Mouse (Mus musculus): ENCODE measurements around the gene Hoxb4. TPM values are rescaled to one million over a fixed set of nuclear protein-coding genes. Genes with fewer than 3 reads are reported as not detected.

The Hoxb4 gene
- total RNA-seq, 1 experiment from 2014 or later: 4.0 TPM

- ATAC-seq (replicated peaks in 1 of 2; ENCODE audit: insufficient read depth in 1 of 2, low FRiP score in 2 of 2, low TSS enrichment in 1 of 2, low read depth in 1 of 2, poor library complexity in 2 of 2, severe bottlenecking in 2 of 2): no peak
Measured at GRCm38 (mm10) chr11:96350341-96350624, 32.2 kb downstream of the Hoxb4 start, which contains the start of gene Hoxb2. Gene Hoxb2 (plus strand): TSS chr11:96350525.

- ATAC-seq (replicated peaks in 1 of 2; ENCODE audit: insufficient read depth in 1 of 2, low FRiP score in 2 of 2, low TSS enrichment in 1 of 2, low read depth in 1 of 2, poor library complexity in 2 of 2, severe bottlenecking in 2 of 2): no peak
Measured at GRCm38 (mm10) chr11:96350791-96351190, 32.7 kb downstream of the Hoxb4 start.

GRCm38 (mm10) chr11:96351312-96351711 is 33.2 kb downstream of the Hoxb4 start:
- ATAC-seq (replicated peaks in 1 of 2; ENCODE audit: insufficient read depth in 1 of 2, low FRiP score in 2 of 2, low TSS enrichment in 1 of 2, low read depth in 1 of 2, poor library complexity in 2 of 2, severe bottlenecking in 2 of 2): no peak

GRCm38 (mm10) chr11:96351831-96352230 is 33.8 kb downstream of the Hoxb4 start:
- ATAC-seq (replicated peaks in 1 of 2; ENCODE audit: insufficient read depth in 1 of 2, low FRiP score in 2 of 2, low TSS enrichment in 1 of 2, low read depth in 1 of 2, poor library complexity in 2 of 2, severe bottlenecking in 2 of 2): no peak

- peak; percentile 44 to 51; a peak in 2 of 4 replicates for ATAC-seq (replicated peaks in 1 of 2; ENCODE audit: insufficient read depth in 1 of 2, low FRiP score in 2 of 2, low TSS enrichment in 1 of 2, low read depth in 1 of 2, poor library complexity in 2 of 2, severe bottlenecking in 2 of 2)
Measured at GRCm38 (mm10) chr11:96352691-96353521, 34.8 kb downstream of the Hoxb4 start.

- ATAC-seq (replicated peaks in 1 of 2; ENCODE audit: insufficient read depth in 1 of 2, low FRiP score in 2 of 2, low TSS enrichment in 1 of 2, low read depth in 1 of 2, poor library complexity in 2 of 2, severe bottlenecking in 2 of 2): no peak
Measured at GRCm38 (mm10) chr11:96353522-96353841, 35.4 kb downstream of the Hoxb4 start.

- no peak for ATAC-seq (replicated peaks in 1 of 2; ENCODE audit: insufficient read depth in 1 of 2, low FRiP score in 2 of 2, low TSS enrichment in 1 of 2, low read depth in 1 of 2, poor library complexity in 2 of 2, severe bottlenecking in 2 of 2)
Measured at GRCm38 (mm10) chr11:96353939-96354338, 35.9 kb downstream of the Hoxb4 start.

GRCm38 (mm10) chr11:96354376-96354775 is 36.3 kb downstream of the Hoxb4 start:
- ATAC-seq (replicated peaks in 1 of 2; ENCODE audit: insufficient read depth in 1 of 2, low FRiP score in 2 of 2, low TSS enrichment in 1 of 2, low read depth in 1 of 2, poor library complexity in 2 of 2, severe bottlenecking in 2 of 2): no peak

- ATAC-seq (replicated peaks in 1 of 2; ENCODE audit: insufficient read depth in 1 of 2, low FRiP score in 2 of 2, low TSS enrichment in 1 of 2, low read depth in 1 of 2, poor library complexity in 2 of 2, severe bottlenecking in 2 of 2): no peak
Measured at GRCm38 (mm10) chr11:96354801-96355311, 36.8 kb downstream of the Hoxb4 start.

GRCm38 (mm10) chr11:96363807-96364206 is 45.7 kb downstream of the Hoxb4 start:
- no peak for ATAC-seq (replicated peaks in 1 of 2; ENCODE audit: insufficient read depth in 1 of 2, low FRiP score in 2 of 2, low TSS enrichment in 1 of 2, low read depth in 1 of 2, poor library complexity in 2 of 2, severe bottlenecking in 2 of 2)

GRCm38 (mm10) chr11:96365441-96366091 is 47.5 kb downstream of the Hoxb4 start, which contains the start of gene Hoxb1:
Gene Hoxb1 (plus strand): TSS chr11:96365752.
- ATAC-seq (replicated peaks in 1 of 2; ENCODE audit: insufficient read depth in 1 of 2, low FRiP score in 2 of 2, low TSS enrichment in 1 of 2, low read depth in 1 of 2, poor library complexity in 2 of 2, severe bottlenecking in 2 of 2): peak; percentile 9 to 26; a peak in 1 of 4 replicates

GRCm38 (mm10) chr11:96366092-96367041 is 48.3 kb downstream of the Hoxb4 start:
- peak; percentile 72 to 73 for ATAC-seq (replicated peaks in 1 of 2; ENCODE audit: insufficient read depth in 1 of 2, low FRiP score in 2 of 2, low TSS enrichment in 1 of 2, low read depth in 1 of 2, poor library complexity in 2 of 2, severe bottlenecking in 2 of 2)

- no peak for ATAC-seq (replicated peaks in 1 of 2; ENCODE audit: insufficient read depth in 1 of 2, low FRiP score in 2 of 2, low TSS enrichment in 1 of 2, low read depth in 1 of 2, poor library complexity in 2 of 2, severe bottlenecking in 2 of 2)
Measured at GRCm38 (mm10) chr11:96367141-96367540, 49.1 kb downstream of the Hoxb4 start.

- ATAC-seq (replicated peaks in 1 of 2; ENCODE audit: insufficient read depth in 1 of 2, low FRiP score in 2 of 2, low TSS enrichment in 1 of 2, low read depth in 1 of 2, poor library complexity in 2 of 2, severe bottlenecking in 2 of 2): no peak
Measured at GRCm38 (mm10) chr11:96368686-96369085, 50.6 kb downstream of the Hoxb4 start.

- ATAC-seq (replicated peaks in 1 of 2; ENCODE audit: insufficient read depth in 1 of 2, low FRiP score in 2 of 2, low TSS enrichment in 1 of 2, low read depth in 1 of 2, poor library complexity in 2 of 2, severe bottlenecking in 2 of 2): no peak
Measured at GRCm38 (mm10) chr11:96369140-96369539, 51.1 kb downstream of the Hoxb4 start.

All from hematopoietic stem cell, adult 5-6 weeks (primary cell).